Mouse (Mus musculus): Measurements from ENCODE around the gene Pard3b. TPM values are rescaled to one million over a fixed set of nuclear protein-coding genes. Genes with fewer than 3 reads are reported as not detected.

The Pard3b gene
- polyA plus RNA-seq, 1 experiment, result 5.6 TPM

DNA sequence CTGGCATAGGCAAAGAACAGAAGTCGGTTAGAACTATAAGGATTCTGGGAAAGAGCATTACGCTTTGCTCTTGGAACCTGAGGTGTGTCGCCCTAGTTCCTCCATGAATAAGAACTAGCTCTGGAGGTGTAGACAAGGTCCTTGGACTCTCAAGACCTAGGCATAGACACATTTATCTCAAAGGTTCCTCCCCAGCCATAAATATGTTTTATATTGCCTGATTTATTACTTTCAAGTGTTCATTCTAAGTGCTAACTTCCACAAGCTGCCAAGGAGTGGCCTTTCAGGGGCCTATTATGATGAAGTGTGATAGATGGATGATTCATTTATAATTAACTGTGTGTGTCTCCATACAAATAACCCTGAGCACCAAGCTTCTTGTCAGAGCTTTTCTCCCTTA lies 19.1 kb downstream of the Pard3b start:
- Histone ChIP-seq H3K36me3 (replicated peaks; ENCODE audit: low read length) (no peaks in the 10 kb centered on the region), H3K4me1 (peaks cover 49% of the 10 kb centered on the region), H3K9me3 (no peaks in the 10 kb centered on the region), H3K27me3 (replicated peaks) (no peaks in the 10 kb centered on the region), H3K4me3 (replicated peaks) (no peak overlapping the region)
- TF ChIP-seq GATA1 (IDR thresholded peaks at IDR 0.05; ENCODE audit: borderline replicate concordance, low read length), result no peak
- no peak for TF ChIP-seq FLI1 (IDR thresholded peaks at IDR 0.05; ENCODE audit: low read length)

DNA sequence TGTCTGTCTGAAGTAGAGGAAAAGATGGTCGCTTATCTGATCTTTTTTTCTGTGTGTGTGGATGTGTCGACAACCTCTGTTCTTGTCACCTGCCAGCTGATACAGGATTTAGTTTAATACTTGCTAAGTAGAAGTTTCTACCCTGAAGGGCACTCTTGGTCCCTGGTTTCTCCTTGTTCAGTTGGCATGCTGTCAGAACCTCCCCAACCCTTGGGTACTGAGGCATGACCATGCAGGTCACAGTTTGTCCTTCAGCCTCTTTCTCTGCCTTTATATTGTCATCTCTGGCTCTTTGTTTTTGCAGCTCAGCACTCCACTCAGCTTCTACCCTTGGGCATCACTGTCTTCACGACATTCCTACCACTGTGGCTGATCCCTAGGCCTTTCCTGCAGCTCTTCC lies 21.3 kb downstream of the Pard3b start:
- Histone ChIP-seq H3K27me3 (replicated peaks) (no peaks in the 10 kb centered on the region), H3K4me1 (peaks cover 53% of the 10 kb centered on the region)

DNA sequence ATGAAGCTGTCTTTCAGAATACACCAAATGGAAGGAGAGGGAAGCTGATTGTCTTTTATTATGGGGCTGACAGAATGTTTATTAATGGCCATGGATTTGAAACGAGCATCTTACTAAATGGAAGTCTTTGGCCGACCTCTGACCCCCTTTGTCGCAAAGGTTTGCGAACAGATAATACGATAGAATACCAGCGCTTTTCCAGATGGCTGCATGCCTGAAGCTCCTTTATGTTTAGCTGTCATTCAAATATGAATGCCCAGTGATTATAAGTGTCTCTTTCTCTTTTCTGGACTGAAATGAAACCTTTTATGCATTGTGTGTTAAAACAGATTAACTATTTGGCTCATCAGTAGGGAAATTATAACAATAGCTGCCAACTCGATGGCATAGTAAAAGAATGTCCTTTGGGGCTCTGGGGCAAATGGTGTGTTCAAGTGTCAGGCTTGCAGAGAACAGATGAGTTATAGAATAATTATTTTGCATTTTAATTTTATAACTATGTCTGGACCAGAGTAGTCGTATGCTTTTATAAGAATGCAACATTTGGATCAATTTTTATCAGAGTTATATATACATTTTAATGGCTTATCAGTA lies 46.7 kb downstream of the Pard3b start:
- TF ChIP-seq GATA1 (IDR thresholded peaks at IDR 0.05; ENCODE audit: borderline replicate concordance, low read length), result no peak
- TF ChIP-seq FLI1 (IDR thresholded peaks at IDR 0.05; ENCODE audit: low read length), result no peak
- H3K9me3 ChIP-seq, result no peaks in the 10 kb centered on the region
- no peak overlapping the region for H3K4me3 ChIP-seq (replicated peaks)
- no peaks in the 10 kb centered on the region for H3K36me3 ChIP-seq (replicated peaks; ENCODE audit: low read length)
- H3K4me1 ChIP-seq, result peaks cover 31% of the 10 kb centered on the region
- no peaks in the 10 kb centered on the region for H3K27me3 ChIP-seq (replicated peaks)

More for the DNA sequence above, 21.3 kb downstream of the Pard3b start:
- H3K4me3 ChIP-seq (replicated peaks), result no peak overlapping the region
- H3K9me3 ChIP-seq, result no peaks in the 10 kb centered on the region
- no peaks in the 10 kb centered on the region for H3K36me3 ChIP-seq (replicated peaks; ENCODE audit: low read length)
- TF ChIP-seq FLI1 (IDR thresholded peaks at IDR 0.05; ENCODE audit: low read length) (no peak), GATA1 (IDR thresholded peaks at IDR 0.05; ENCODE audit: borderline replicate concordance, low read length) (no peak)

DNA sequence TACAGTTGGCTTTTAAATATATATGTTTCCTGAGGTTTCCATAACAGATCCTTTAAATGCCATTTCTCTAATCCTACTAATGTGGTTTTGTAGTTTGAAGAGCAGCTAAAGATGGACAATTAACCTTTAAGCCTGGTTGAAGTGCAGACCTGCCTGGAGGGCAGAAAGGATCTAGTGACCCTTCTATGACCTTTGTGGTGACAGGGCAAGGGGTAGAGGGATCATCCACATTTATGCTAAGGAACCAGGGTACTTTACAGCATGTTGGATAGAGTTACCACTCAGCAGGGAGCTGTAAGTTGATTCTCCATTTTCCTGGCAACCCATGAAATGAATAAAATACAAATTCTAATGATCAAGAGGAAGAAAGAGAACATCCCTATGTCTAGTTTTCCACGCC lies 47.3 kb downstream of the Pard3b start:
- no peak for TF ChIP-seq GATA1 (IDR thresholded peaks at IDR 0.05; ENCODE audit: borderline replicate concordance, low read length)
- TF ChIP-seq FLI1 (IDR thresholded peaks at IDR 0.05; ENCODE audit: low read length), result no peak
- no peaks in the 10 kb centered on the region for H3K27me3 ChIP-seq (replicated peaks)
- no peaks in the 10 kb centered on the region for H3K9me3 ChIP-seq
- peaks cover 33% of the 10 kb centered on the region for H3K4me1 ChIP-seq
- H3K36me3 ChIP-seq (replicated peaks; ENCODE audit: low read length), result no peaks in the 10 kb centered on the region
- no peak overlapping the region for H3K4me3 ChIP-seq (replicated peaks)

DNA sequence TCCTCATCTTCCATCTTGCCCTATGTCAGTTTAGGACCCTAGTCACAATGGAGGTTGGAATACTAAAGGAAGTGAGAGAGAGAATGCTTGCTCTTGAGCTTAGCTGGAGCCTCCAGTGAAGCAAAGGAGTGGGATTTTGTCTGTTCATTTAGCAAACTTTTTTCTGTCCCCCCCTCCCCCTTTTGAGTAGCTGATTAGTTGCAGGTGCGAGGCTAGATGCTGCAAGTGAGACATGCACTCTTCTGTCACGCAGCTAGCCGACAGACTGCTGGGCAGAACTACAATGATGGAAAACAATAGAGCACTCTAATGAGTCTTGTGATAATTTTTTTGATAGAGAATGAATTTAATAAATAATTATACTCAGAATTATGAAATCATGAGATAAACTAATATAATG lies 49.7 kb downstream of the Pard3b start:
- H3K4me3 ChIP-seq (replicated peaks), result no peak overlapping the region
- TF ChIP-seq FLI1 (IDR thresholded peaks at IDR 0.05; ENCODE audit: low read length), result no peak
- no peak for TF ChIP-seq GATA1 (IDR thresholded peaks at IDR 0.05; ENCODE audit: borderline replicate concordance, low read length)
- H3K4me1 ChIP-seq, result peaks cover 30% of the 10 kb centered on the region
- no peaks in the 10 kb centered on the region for H3K36me3 ChIP-seq (replicated peaks; ENCODE audit: low read length)
- no peaks in the 10 kb centered on the region for H3K9me3 ChIP-seq
- H3K27me3 ChIP-seq (replicated peaks), result no peaks in the 10 kb centered on the region

DNA sequence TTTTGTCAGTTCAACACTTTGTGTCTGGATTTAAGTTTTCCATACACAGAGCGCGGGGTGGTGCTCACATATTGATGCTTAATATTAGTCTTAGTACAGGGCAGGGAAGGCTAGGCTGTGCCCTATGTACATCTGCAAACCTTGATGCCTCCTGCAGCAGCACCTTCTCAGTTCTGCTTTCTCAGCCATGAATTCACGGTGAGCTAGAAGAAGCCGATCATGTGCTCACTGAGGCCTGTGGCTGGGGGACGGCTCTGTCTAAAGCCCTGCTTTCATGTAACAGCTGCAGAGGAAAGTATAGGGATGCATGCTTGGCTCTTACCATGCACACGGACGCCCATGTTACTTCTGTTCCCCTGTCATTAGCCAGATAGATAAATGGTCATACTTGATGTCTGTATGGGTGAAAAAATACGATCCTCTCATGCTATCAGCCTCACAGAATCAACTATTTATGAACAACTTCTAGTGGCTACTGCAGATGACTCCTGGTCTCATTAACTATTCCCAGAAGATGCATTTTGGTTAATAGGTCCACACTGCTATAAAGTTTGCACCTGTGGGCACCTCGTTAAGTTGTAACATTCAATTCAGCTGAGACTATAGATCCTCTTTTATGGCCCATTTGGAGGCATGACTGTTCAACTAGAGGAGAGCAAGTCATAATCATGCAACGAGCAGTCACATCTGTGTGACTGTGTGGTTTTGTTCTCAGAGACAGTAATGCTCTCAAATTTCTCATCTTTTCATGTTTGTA lies 60.0 kb downstream of the Pard3b start:
- Histone ChIP-seq H3K9me3 (no peaks in the 10 kb centered on the region; the same call in 1 of the 2 replicates), H3K27me3 (replicated peaks) (no peaks in the 10 kb centered on the region), H3K36me3 (replicated peaks; ENCODE audit: low read length) (no peaks in the 10 kb centered on the region), H3K4me1 (peaks cover 79% of the 10 kb centered on the region), H3K4me3 (replicated peaks) (peak overlapping the region; percentile 69)
- TF ChIP-seq FLI1 (IDR thresholded peaks at IDR 0.05; ENCODE audit: low read length) (no peak), GATA1 (IDR thresholded peaks at IDR 0.05; ENCODE audit: borderline replicate concordance, low read length) (no peak)

DNA sequence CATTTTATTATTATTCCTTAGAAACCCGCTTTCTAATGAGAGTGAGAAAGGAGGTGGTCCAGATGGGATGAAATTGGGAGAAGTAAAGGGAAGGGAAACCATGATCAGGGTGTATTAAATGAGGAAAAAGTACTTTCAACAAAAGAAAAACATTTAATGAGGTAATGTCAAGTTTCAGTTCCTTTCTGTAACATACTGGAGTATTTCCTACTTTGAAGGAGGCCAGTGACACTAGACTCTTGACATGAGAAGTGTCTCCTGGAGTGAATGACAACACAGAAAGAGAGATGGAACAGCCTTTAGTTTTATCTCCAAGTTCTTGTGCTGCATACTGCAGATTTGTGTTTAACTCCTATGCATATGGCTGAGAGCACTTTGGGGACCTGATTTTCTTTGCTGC lies 71.2 kb downstream of the Pard3b start:
- Histone ChIP-seq H3K36me3 (replicated peaks; ENCODE audit: low read length) (no peaks in the 10 kb centered on the region), H3K27me3 (replicated peaks) (no peaks in the 10 kb centered on the region), H3K9me3 (no peaks in the 10 kb centered on the region), H3K4me1 (peaks cover 29% of the 10 kb centered on the region), H3K4me3 (replicated peaks) (no peak overlapping the region)
- no peak for TF ChIP-seq GATA1 (IDR thresholded peaks at IDR 0.05; ENCODE audit: borderline replicate concordance, low read length)
- no peak for TF ChIP-seq FLI1 (IDR thresholded peaks at IDR 0.05; ENCODE audit: low read length)

DNA sequence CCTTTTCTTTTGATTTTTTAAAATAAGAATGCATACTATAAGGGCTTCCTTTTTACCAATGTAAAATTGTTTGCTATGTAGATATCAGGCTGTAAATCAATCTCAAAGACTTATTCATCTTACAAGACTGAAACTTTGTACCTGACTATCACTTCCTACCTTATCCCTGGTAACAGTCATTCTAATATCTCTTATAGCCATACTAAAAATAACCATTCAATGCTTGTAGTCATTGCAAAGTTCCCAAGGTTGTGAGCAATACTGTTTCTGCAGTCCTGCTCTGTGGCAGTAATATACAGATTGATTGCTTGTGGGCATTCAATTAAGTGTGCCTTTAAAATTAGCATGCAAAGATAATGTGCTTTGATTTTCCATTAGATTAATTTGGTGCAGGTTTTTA lies 72.9 kb downstream of the Pard3b start:
- Histone ChIP-seq H3K4me3 (replicated peaks) (no peak overlapping the region), H3K9me3 (no peaks in the 10 kb centered on the region), H3K36me3 (replicated peaks; ENCODE audit: low read length) (no peaks in the 10 kb centered on the region), H3K27me3 (replicated peaks) (no peaks in the 10 kb centered on the region), H3K4me1 (peaks cover 26% of the 10 kb centered on the region)
- no peak for TF ChIP-seq FLI1 (IDR thresholded peaks at IDR 0.05; ENCODE audit: low read length)
- TF ChIP-seq GATA1 (IDR thresholded peaks at IDR 0.05; ENCODE audit: borderline replicate concordance, low read length), result no peak

DNA sequence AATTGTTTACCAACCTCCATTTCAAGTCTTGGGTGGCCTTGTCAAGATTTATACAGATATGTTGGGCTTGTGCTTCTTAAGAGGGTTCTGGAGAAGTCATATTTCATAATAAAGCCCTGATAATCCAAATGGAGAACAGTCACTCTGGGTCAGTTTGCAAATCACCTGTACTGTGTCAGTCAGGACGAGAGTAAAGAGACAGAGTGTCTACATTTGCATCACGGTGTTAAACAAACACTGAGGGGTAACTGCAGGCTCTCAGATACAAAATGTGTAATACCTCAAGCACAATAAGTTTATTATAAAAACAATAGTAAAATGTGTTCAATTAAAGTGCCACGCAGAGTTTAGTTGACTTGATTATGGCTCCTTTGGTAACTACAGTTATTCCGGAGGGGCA lies 91.0 kb downstream of the Pard3b start:
- peaks cover 24% of the 10 kb centered on the region for H3K4me1 ChIP-seq
- no peak overlapping the region for H3K4me3 ChIP-seq (replicated peaks)
- no peaks in the 10 kb centered on the region for H3K27me3 ChIP-seq (replicated peaks)
- peaks cover 7% of the 10 kb centered on the region for H3K9me3 ChIP-seq
- peaks cover 9% of the 10 kb centered on the region for H3K36me3 ChIP-seq (replicated peaks; ENCODE audit: low read length)
- TF ChIP-seq GATA1 (IDR thresholded peaks at IDR 0.05; ENCODE audit: borderline replicate concordance, low read length), result no peak
- TF ChIP-seq FLI1 (IDR thresholded peaks at IDR 0.05; ENCODE audit: low read length), result no peak

DNA sequence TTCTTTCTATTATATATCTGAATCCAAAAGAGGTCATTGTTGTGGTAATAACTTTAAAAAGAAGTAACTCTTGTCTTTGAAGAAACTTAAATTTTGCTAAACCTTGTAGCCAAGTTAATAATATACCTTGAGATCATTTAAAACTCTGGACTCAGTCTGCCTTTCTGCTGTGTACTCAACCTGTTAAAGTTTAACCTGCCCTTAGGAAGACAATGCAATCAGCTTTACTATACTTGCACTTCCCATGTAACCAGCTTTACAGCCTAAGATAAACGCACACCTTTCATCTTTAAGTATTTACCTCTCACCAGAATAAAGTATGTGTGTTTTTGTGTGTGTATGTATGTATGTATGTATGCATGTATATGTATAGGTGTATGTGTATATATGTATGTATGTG lies 97.9 kb downstream of the Pard3b start:
- H3K4me1 ChIP-seq, result peaks cover 27% of the 10 kb centered on the region
- H3K27me3 ChIP-seq (replicated peaks), result no peaks in the 10 kb centered on the region
- no peak overlapping the region for H3K4me3 ChIP-seq (replicated peaks)
- TF ChIP-seq FLI1 (IDR thresholded peaks at IDR 0.05; ENCODE audit: low read length) (no peak), GATA1 (IDR thresholded peaks at IDR 0.05; ENCODE audit: borderline replicate concordance, low read length) (no peak)
- no peaks in the 10 kb centered on the region for H3K36me3 ChIP-seq (replicated peaks; ENCODE audit: low read length)
- 0 out of 2 replicates have a peak, but pooled peaks cover 4% of the 10 kb centered on the region for H3K9me3 ChIP-seq

Measured in megakaryocyte, embryonic 14.5 days (primary cell).